Mouse (Mus musculus): ENCODE results near the gene Mbnl3. TPM values are rescaled to one million over a fixed set of nuclear protein-coding genes. Genes with fewer than 3 reads are reported as not detected.

The Mbnl3 gene
- polyA plus RNA-seq (2012; rRNA removed), result 1.8 and 2.4 TPM in 2 replicates
- 6.7 and 7.5 TPM in 2 replicates for polyA plus RNA-seq (2014; fragmentation: Nextera tagmentation; extraction: Ambion mirVana)

DNA sequence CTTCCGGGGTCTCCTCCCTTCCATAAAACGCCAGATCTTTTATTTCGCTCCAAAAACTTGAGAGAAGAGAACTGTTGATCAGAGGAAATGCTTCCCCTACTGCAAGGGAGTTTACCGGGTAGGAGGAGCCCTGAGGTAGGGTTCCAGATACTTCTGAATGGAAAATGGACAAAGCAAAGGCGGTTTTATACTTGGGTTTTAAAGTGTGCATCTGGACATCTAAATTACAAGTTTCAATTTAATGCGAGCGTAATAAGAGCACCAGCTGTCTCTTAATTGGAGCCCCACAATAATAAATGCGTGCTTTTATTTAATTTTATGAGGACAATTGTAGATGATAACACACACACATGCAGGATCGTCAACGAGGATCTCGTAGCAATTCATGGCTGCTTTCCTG is at the start of gene Mbnl3:
Gene Mbnl3, minus strand, starts transcription at position 101 of the 400 bp plus-strand sequence.
- Histone ChIP-seq H3K27ac (no peak within 1 kb of the TSS), H3K36me3 (replicated peaks; ENCODE audit: control insufficient read depth, insufficient read depth, low read depth) (no peaks in the 10 kb centered on the region), H3K27me3 (ENCODE audit: control insufficient read depth, insufficient read depth, low read length) (no peaks in the 10 kb centered on the region; the same call in 1 of the 2 replicates), H3K9me3 (ENCODE audit: control insufficient read depth, low read length) (no peaks in the 10 kb centered on the region), H3K9ac (replicated peaks) (peak within 1 kb of the TSS; percentile 68), H3K4me3 (ENCODE audit: insufficient read depth in 1 of 2, low read depth in 2 of 2, low read length in 2 of 2) (peak within 1 kb of the TSS; percentile 71 to 74), H3K4me2 (ENCODE audit: low read depth) (peak within 1 kb of the TSS; percentile 83), H3K4me1 (replicated peaks; ENCODE audit: control insufficient read depth in 2 of 2, insufficient read depth in 2 of 2, low read length in 1 of 2) (no peaks in the 10 kb centered on the region)
- DNase-seq (ENCODE audit: low read depth in 3 of 3, low spot score in 3 of 3), result no peak
- no peak for ATAC-seq (ENCODE audit: insufficient read depth)
- 39% methylated on average over 11 of the region's 11 CpGs for WGBS (ENCODE audit: insufficient replicate concordance)
- TF ChIP-seq CTCF (IDR thresholded peaks at IDR 0.05; ENCODE audit: low read depth) (no peak), EP300 (IDR thresholded peaks at IDR 0.05; ENCODE audit: low read depth) (no peak)

DNA sequence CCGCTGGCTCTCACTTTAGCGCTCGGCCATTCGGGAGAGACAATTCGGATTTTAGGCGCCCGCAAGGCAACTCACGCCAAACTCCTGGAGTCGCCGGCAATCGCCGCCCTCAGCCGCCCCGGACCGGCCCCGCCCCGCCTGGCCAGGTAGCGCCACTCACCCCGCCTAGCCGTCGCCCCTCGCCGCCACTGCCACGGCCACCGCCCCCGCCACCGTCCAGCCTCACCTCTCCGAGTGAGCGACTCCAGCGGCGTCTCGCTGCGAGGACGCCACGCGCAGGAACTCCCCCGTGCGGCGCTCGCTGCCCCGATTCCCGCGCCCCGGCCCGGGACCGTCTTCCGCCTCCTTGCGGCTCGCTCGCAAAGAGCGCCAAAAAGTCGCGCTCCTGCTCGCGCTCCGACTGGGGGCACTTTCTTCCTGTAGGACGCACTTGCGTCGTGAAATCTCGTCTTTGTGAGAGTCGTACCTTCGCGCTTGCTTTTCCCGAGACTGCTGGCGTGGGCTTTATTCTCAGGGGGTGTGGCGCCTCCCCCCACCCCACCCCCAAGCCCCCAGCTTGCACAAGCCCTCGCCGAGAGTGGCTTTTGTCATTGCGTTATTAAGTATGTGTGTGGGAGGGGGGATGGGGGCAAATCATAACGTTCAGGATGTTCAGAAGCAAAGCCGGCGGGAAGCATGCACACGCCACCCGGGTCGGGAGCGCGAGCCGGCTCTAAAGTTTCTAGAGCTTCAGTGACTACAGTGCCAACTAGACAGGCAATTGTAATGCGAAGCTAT is 596 bp downstream of the Mbnl3 start:
- no peak for TF ChIP-seq EP300 (IDR thresholded peaks at IDR 0.05; ENCODE audit: low read depth)
- TF ChIP-seq CTCF (IDR thresholded peaks at IDR 0.05; ENCODE audit: low read depth), result peak; percentile 61
- H3K4me2 ChIP-seq (ENCODE audit: low read depth), result peak overlapping the region; percentile 83
- DNase-seq (ENCODE audit: low read depth in 3 of 3, low spot score in 3 of 3) (peak in 1 of 3 experiments; percentile 26), ATAC-seq (ENCODE audit: insufficient read depth) (peak; percentile 67)
- WGBS (ENCODE audit: insufficient replicate concordance), result 14% methylated on average over 65 of the region's 79 CpGs
- H3K36me3 ChIP-seq (replicated peaks; ENCODE audit: control insufficient read depth, insufficient read depth, low read depth), result no peaks in the 10 kb centered on the region
- H3K27me3 ChIP-seq (ENCODE audit: control insufficient read depth, insufficient read depth, low read length), result no peaks in the 10 kb centered on the region; the same call in 1 of the 2 replicates
- H3K9ac ChIP-seq (replicated peaks), result peak overlapping the region; percentile 68
- H3K27ac ChIP-seq, result no peak overlapping the region
- H3K4me3 ChIP-seq (ENCODE audit: insufficient read depth in 1 of 2, low read depth in 2 of 2, low read length in 2 of 2), result peak overlapping the region; percentile 71 to 74
- no peaks in the 10 kb centered on the region for H3K9me3 ChIP-seq (ENCODE audit: control insufficient read depth, low read length)
- no peaks in the 10 kb centered on the region for H3K4me1 ChIP-seq (replicated peaks; ENCODE audit: control insufficient read depth in 2 of 2, insufficient read depth in 2 of 2, low read length in 1 of 2)

DNA sequence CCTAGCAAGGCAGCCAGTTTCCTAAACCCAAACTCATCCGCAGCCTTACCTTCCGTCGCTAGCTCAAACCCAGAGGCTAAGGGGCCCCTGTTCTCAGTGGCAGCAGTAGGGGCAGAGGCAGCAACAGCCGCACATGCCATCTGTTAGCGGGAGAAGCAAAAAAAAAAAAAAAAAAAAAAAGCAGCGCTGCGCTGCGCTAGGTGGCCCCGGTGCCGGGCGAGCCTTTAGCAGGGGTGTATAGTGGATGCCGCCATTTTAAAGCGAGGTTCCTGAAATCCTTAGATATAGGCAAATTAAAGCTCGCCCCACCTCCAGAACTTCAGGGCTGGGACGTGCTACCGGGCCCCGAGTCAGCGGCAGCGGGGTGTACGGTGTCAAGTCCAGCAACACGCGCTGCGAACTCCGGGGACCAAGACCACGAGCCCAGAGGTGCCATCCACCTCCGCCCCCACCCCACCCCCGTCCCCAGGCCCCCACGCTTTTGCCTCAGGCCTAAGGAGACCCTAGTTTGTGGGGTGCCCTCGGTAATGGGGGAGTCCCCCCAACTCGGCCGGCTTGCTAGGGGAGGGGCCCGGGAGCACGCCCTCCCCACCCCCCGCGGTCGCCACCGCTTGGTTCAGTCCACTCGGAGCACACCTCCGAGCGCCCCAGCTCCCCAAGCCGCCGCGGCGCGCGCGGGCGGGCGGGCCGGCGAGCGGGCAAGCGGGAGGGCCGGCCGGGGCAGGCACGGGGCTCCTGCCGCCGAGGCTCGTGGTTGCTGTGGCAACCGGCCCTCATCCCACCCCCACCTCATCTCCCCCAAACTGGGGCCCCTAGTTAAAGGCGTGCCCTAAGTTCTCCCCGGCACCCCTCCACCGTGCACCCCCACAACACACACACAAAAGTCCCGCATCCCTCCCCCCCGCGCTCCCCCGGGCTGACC is 1.4 kb downstream of the Mbnl3 start:
- TF ChIP-seq EP300 (IDR thresholded peaks at IDR 0.05; ENCODE audit: low read depth), result no peak
- no peak for TF ChIP-seq CTCF (IDR thresholded peaks at IDR 0.05; ENCODE audit: low read depth)
- no peaks in the 10 kb centered on the region; the same call in 1 of the 2 replicates for H3K27me3 ChIP-seq (ENCODE audit: control insufficient read depth, insufficient read depth, low read length)
- H3K4me1 ChIP-seq (replicated peaks; ENCODE audit: control insufficient read depth in 2 of 2, insufficient read depth in 2 of 2, low read length in 1 of 2), result no peaks in the 10 kb centered on the region
- H3K36me3 ChIP-seq (replicated peaks; ENCODE audit: control insufficient read depth, insufficient read depth, low read depth), result no peaks in the 10 kb centered on the region
- peak; percentile 95 for ATAC-seq (ENCODE audit: insufficient read depth)
- H3K9ac ChIP-seq (replicated peaks), result peak overlapping the region; percentile 68
- peak overlapping the region; percentile 47 for H3K27ac ChIP-seq
- H3K4me2 ChIP-seq (ENCODE audit: low read depth), result peak overlapping the region; percentile 83
- peak; percentile 52 to 66 (median 65) for DNase-seq (ENCODE audit: low read depth in 3 of 3, low spot score in 3 of 3)
- H3K4me3 ChIP-seq (ENCODE audit: insufficient read depth in 1 of 2, low read depth in 2 of 2, low read length in 2 of 2), result peak overlapping the region; percentile 71 to 74
- no peaks in the 10 kb centered on the region for H3K9me3 ChIP-seq (ENCODE audit: control insufficient read depth, low read length)
- 18% methylated on average over 47 of the region's 67 CpGs for WGBS (ENCODE audit: insufficient replicate concordance)

DNA sequence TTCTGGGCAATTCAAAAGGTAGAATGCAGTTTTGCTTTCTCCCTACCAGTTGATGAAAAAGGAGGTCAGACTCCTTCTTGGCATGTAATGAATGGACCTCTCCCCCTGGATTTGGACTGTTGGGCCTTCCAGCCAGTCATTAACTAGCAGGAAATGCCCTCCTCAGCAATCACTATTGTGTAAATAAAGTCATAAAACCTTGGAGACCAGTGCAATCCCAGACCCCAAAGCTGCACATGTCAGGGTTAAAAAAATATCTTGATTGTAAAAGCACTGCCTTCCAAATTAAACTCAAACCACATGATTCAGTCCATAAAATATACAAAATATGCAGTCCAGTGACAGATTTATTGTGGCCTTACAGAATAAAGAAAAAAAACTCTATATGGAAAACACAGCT is 9.3 kb downstream of the Mbnl3 start:
- Histone ChIP-seq H3K9me3 (ENCODE audit: control insufficient read depth, low read length) (no peaks in the 10 kb centered on the region), H3K27ac (no peak overlapping the region), H3K4me1 (replicated peaks; ENCODE audit: control insufficient read depth in 2 of 2, insufficient read depth in 2 of 2, low read length in 1 of 2) (no peaks in the 10 kb centered on the region), H3K9ac (replicated peaks) (no peak overlapping the region), H3K36me3 (replicated peaks; ENCODE audit: control insufficient read depth, insufficient read depth, low read depth) (no peaks in the 10 kb centered on the region), H3K27me3 (ENCODE audit: control insufficient read depth, insufficient read depth, low read length) (no peaks in the 10 kb centered on the region), H3K4me2 (ENCODE audit: low read depth) (no peak overlapping the region), H3K4me3 (ENCODE audit: insufficient read depth in 1 of 2, low read depth in 2 of 2, low read length in 2 of 2) (no peak overlapping the region)
- DNase-seq (ENCODE audit: low read depth in 3 of 3, low spot score in 3 of 3), result no peak
- TF ChIP-seq EP300 (IDR thresholded peaks at IDR 0.05; ENCODE audit: low read depth), result no peak
- TF ChIP-seq CTCF (IDR thresholded peaks at IDR 0.05; ENCODE audit: low read depth), result no peak
- ATAC-seq (ENCODE audit: insufficient read depth), result no peak

All from liver, embryonic 14.5 days (tissue).